Mouse (Mus musculus) v-Abl transformed pro-B cells (cell line): ENCODE data around the gene Dhx9.
"Not testable (repeated sequence)": the region's sequence is repeated elsewhere in the genome, so short reads cannot be mapped to it uniquely, and the experiment has no call there.

Experiments used
- in situ Hi-C, 2 experiments: fragments of 400-800 bp; cut with MboI; formaldehyde crosslinking; loops; one replicate each; pipeline ENCODE4 v1.15.1; 2025; ENCODE audit not compliant: unreplicated experiment in 2 of 2

The Dhx9 gene

DNA sequence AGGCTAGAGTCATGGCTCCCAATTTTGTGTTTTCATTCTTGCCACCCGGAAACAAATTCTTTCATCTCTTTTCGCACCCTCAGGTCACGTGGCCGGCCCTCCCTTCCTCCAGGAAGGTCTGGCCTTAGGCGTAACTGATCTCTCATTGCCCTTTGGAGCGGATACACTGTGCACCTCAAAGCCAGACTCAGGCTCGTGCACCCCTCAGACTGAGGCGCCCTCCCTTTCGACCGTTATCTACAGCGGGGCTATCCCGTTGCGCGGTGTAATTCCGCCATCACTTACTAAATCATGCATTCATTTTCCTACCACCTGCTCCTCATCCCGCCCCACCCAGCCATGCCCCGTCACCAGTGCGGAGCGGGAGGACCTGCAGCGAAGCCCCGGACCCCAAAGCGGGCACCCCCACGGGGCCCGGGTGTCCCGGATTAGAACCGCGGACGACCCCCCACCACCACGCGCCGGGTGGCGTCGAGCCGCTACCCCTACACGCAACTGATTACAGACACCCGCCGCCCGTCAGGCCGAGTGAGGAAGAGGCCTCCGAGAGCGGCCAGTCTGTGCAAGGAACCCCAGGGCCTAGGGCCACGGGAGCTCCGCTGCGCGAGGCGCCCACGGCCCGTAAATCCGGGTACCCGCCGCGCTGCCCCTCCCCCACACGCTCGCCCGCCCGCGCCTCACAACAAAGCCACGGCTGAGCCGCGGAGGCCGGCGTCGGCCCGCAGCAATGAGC is 527 bp downstream of the Dhx9 start:
- in situ Hi-C loops = no loop called here

DNA sequence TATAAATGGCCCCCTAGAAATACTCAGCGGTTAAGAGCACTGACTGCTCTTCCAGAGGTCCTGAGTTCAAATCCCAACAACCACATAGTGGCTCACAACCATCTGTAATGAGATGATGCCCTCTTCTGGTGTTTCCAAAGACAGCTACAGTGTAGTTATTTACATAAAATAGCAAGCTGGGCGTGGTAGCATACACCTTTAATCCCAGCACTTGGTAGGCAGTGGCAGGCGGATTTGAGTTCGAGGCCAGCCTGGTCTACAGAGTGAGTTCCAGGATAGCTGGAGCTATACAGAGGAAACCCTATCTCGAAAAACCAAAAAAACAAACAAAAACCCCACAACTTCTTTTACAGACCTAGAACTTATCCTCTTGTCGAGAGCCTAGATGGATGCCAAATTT is 1.3 kb downstream of the Dhx9 start:
- in situ Hi-C loops = not testable (repeated sequence)

DNA sequence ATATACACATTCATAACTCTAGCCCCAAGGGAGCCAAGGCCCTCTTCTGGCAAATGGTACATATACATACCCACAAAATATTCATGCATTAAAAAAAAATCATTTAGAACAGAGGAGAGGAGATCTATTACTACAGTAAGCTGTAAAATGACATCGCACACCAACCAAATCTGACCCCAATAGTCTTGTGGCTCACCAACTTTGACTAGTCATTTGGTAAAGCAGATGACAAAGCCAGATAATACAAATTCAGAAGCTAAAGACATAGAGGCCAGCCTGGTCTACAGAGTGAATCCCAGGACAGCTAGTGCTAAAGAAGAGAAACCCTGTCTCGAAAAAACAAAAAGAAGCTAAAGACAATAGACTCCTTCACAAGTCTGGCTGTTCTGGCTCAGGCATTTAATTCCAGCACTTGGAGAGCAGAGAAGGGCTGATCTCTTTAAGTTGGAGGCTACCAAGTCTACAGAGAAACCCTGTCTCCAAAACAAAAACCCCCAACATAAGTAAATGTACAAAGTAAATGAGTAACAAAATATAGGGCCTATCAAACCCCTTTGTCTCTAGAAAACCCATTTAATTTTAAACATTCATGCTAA is 2.2 kb downstream of the Dhx9 start:
- in situ Hi-C loops = no loop called here

DNA sequence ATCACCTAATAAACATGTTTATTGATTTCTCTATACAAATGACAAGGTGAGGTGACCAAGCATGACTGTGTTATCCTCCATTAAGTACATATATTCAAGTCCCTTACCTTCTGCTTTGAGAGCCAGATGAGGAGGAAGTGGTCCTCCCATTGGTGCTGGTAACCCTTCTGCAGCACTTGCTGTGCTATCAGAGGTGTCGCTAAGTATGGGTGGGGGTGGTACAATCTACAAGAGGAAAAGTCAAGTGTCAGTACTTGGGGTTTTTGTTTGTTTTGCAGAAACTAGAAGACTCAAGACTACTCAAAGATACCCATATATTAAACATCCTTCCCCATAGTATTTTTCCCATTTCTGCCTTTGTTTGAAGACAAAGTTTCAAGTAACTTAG is 6.4 kb downstream of the Dhx9 start:
- in situ Hi-C loops = no loop called here

DNA sequence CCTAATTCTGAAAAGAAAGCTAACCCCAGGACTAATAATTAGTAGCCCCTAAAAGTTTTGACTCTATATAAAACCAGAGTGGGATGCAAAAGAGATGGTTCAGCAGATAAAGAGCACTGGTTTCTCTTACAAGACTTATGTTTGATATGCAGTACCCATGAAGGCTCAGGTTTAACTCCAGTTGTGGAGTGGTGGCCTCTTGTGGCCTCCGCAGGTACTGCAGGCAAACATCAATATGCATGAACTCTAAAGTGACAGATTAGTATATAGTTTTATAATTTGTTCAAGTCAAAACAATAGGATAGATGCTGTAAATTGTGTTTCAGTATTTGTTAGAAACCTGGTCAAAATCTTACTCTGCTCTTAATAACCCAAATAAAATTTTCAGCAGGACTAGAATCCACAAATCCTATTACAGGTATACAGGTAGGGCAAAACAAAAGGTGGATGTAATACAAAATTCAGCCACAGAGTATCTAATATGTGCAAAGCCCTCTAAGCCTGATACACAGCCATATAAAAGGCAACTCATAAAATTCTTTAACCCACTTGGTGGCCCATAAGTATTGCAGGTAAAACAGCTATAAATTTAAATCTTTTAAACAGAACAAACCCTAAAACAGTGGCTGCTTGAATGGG is 7.0 kb downstream of the Dhx9 start:
- in situ Hi-C loops = no loop called here

DNA sequence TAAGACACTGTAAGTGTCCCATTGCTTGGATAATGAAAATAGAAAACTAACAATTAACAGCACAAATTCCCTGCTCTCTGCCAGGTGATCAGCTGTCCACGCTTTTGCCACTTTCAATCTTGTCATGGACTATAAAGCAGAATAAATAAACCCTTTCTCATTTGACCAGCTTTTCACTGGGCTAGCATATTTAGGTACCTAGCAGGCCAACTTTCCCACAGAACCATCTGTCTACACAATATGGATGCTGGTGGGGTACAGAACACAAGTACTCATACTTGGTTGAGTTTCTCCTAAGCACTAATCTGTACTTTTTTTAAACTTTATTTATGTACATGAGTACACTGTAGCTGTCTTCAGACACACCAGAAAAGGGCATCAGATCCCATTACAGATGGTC is 8.2 kb downstream of the Dhx9 start:
- in situ Hi-C loops = no loop called here

DNA sequence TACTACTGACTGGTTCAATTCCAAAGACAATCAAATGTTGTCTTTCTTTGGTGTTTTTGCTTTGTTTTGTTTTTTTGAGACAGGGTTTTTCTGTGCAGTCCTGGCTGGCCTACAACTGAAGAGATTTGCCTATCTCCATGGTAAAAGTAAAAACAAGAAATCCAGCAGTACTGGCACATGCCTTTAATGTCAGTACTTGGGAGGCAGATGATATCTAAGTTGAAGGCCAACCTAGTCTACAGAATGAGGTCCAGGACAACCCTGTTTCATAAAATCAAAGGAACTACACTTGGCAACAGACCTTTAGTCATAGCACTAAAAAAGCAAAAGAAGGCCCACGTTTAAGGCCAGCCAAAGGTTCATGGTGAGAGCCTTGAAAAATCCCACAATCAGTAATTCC is 25.7 kb downstream of the Dhx9 start:
- in situ Hi-C loops = loop anchor here (5.0 to 25.0 kb wide), 5 partner anchors 604 to 1674 kb away; no protein-coding TSS in a partner anchor

DNA sequence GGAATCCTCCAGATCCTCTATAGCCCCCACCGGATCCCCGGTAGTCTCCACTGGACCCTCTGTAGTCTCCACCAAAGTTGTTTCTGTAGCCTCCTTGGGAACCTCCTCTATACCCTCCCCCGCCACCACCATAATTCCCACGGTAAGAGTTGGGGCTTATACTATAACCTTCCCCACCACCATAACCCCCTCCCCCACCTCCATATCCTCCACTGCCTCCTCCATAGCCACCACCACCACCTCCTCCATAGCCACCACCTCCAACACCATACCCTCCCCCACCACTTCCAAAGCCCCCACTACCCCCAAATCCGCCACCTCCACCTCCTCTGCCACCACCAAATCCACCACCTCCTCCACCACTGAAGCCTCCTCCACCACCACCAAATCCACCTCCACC is 31.3 kb downstream of the Dhx9 start:
- in situ Hi-C loops = loop anchor here (10.0 to 25.0 kb wide), 4 partner anchors 51 to 1669 kb away; no protein-coding TSS in a partner anchor

DNA sequence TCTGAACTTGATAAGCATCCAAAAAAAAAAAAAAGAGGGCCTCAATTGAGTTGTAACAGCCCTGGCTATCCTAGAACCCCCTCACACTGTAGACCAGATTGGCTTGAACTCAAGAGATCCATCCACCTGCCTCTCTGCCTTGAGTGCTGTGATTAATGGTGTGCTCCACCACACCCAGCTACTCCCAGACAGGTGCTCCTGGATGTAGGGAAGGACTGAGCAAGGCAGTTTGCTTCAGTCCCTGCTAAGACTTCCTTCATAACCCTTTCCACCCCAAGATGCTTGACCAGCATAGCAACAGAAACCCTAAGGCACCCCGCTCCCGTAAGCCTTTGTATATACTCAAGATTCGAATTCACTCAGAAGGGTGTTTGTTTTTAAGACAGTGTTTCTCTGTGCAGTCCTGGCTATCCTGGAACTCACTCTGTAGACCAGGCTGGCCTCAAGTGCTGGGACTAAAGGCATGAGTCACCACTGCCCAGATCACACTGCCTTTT is 34.3 kb downstream of the Dhx9 start:
- in situ Hi-C loops = loop anchor here (5.0 to 25.0 kb wide), 6 partner anchors 46 to 1666 kb away; no protein-coding TSS in a partner anchor

DNA sequence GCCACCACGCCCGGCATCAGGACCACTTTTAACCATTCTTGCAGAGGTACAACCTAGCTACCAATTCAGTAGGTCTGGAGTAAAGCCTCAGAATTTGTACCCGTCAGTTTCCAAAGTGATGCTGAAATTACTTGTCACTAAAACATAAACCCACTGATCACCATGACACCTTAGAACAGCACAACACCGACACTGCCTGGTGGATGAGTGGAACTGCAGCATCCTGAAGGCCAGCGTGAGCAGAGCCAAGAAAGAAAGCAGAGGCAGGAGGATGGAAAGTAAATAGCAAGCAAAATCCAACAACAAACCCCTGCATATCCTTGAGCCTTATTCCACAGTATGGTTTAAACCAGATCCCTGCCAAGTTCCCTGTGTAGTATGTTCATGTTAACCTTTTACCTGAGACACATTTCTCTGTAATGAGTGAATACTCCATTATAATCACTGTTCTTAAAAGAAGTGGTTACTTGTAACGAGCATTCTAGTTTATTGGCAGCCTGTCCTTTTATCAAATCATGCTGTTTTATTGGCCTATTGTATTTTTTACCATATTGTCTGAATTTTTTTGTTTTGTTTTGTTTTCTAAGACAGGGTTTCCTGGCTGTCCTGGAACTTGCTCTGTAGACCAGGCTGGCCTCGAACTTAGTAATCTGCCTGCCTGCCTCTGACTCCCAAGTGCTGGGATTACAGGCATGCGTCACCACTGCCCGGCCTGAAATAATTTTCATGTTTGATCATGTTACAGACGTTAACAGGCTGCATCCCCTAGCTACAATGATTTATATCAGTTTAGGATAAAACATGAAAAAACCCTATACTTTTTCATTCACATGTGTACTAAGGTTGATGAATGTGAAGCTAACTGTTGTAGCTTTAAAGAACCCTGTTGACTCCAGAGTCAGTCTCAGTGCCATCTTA is 36.0 kb downstream of the Dhx9 start:
- in situ Hi-C loops = loop anchor here (5.0 to 25.0 kb wide), 6 partner anchors 44 to 1664 kb away; no protein-coding TSS in a partner anchor

DNA sequence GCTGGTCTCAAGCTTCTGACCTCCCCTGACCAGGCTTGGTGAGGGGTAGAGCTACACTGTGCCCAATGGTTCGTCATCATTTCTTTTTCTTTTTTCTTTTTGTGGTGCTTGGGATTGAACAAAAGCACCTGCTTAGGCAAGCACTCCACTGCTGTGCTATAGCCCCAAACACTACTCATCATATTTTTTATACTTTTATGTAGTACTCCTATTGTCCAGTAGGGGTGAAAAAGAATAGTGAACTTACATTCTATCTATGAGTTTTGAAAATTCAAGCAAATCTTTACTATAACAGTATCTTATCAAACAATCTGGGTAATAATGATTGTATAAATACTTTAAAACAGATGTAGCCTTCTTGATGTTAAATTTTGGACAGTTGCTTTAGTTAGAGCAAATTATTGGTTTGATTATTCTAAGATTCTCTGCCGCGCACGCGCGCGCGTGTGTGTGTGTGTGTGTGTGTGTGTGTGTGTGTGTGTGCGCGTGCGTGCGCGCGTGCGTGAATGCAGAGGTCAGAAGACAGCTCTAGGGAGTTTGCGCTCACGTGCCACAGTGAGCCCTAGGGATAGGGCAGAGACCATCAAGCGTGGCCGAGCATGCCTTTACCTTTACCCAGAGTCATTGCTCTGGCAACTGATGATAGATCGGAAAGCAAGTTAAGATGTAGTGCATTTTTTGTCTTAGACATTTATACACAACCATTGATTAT is 41.2 kb downstream of the Dhx9 start:
- in situ Hi-C loops = no loop called here

DNA sequence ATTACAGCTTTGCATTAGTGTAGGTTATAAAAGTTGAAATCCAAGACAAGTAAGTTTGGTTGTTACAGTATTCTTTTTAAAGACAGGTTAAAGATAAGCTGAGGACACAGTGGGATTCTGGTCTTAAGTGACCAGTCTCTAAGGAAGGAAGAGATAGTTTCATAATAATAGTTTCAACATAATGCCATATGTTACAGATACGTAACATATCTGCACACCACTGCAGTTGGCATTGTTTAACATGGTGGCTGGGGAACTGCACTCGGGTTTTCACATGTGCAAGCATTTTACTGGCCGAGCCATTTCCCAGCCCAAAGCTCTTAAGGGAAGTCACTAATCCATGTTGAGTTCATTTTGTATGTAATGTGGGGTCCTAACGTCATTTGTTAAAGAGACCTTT is 43.8 kb downstream of the Dhx9 start:
- in situ Hi-C loops = no loop called here

DNA sequence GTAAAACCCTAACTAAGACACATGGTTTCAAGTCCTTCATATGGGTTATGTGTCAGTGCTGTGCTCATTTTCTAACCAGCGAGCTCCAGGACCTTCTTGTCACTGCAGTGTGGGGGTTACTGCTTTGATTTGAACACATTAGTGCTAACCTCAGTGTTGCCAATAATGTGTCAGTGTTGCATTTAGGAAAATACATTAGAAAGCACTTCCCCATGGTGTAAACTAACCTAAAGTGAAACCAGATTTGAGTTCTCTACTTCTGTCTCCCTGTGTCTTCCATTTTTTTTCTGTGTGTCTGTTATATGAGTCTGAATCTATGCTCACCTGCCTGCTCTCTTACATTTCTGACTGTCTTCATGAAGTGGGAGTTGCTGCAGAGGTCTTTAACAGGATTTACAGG is 44.4 kb downstream of the Dhx9 start:
- in situ Hi-C loops = no loop called here

DNA sequence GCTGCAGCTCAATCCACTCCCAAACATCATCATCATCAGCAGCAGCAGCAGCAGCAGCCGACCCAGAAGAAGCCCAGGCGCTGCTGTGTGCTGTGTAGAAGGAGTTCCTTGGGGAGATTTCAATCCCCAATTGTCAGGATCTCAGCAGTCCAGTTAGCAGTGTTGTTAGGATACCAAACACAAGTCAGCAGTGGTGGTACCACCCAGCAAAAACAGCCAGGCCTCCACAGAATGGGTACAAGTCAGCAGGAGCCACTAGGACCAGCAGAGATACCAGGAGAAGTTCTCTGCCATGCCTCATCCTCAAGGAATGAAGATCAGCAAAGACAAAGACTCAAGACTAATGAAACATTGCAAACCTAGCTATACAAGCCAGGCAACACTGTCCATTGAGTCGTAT is 45.8 kb downstream of the Dhx9 start:
- in situ Hi-C loops = no loop called here

DNA sequence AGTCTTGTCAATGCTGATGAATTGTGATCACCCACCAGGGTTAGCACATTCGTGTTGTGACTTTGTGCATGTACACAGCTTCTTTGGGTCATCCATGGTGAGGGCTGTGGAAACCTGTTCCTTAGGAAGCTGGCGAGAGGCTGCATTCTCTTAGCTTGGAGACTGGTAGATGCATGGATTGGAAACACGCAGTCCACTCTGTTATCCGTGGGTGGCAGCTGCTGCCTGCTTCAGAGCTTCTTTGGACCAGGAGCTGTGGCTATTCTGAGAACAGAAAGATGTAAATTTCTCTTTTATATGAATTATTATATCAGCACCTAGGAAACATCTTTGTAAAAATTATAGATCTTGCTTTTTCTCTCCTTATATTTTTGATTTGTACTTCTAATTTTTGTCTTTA is 46.7 kb downstream of the Dhx9 start:
- in situ Hi-C loops = no loop called here

DNA sequence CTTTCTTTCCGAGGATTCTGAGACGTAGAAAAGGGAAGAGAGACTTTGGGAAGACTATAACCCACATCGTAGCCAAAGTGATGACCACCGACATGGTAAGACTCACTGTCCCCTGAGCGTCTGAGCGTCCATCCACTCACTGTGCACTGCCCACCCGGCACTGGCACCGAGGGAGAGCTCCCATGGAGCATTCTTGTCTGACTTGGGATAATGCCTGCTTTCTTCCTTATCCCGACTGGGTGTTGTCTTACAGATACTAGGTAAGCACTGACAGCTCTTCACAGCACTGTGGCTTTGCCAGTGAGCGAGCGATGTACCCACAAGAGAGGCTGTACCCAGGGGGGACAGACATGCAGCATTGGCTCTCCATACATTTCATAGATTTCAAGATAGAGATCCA is 49.9 kb downstream of the Dhx9 start:
- in situ Hi-C loops = no loop called here

DNA sequence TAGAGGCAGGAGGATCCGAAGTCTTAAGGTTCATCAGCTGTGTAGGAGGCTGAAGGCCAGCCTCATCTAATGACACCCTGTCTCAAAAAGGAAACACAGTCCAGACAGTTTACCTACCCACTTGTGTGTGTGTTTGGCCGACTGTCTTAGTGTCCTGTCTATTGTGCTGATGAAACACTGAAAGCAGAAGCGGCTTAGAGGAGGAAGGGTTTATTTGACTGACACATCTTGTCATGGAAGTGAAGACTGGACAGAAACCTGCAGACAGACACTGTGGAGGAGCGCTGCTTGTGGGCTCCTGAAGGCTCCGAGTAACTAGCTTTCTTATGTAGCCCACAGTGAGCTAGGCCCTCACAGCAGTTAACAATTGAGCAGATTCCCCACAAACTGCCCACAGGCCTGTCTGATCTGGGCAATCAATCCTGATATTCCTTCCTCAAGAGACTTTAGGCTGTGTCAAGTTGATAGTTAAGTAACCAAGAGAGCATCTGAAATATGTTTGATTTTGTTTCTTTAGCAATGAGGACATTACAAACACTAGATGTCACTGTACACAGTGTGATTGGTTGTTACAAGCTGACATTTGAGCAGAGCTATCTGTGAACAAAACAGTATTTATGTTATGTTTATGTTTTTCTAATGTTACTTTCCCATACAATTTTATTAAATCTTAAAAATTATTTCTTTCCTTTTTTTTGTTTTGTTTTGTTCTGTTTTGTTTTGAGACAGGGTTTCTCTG is 53.4 kb downstream of the Dhx9 start:
- in situ Hi-C loops = no loop called here

DNA sequence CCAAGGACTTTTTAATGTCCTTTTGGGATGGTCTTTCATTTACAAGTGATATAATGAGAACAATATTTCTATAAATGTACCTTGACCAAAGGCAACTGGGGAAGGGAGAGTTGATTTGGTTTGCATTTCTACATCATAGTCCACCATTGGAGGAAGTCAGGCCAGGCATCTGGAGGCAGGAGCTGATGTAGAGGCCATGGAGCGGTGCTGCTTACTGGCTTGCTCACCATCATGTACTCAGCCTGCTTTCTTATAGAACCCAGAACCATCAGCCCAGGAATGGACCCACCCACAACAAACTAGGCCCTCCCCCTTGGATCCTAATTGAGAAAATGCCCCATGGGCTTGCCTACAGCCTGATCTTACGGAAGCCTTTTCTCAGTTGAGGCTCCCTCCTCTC is 55.1 kb downstream of the Dhx9 start:
- in situ Hi-C loops = no loop called here

DNA sequence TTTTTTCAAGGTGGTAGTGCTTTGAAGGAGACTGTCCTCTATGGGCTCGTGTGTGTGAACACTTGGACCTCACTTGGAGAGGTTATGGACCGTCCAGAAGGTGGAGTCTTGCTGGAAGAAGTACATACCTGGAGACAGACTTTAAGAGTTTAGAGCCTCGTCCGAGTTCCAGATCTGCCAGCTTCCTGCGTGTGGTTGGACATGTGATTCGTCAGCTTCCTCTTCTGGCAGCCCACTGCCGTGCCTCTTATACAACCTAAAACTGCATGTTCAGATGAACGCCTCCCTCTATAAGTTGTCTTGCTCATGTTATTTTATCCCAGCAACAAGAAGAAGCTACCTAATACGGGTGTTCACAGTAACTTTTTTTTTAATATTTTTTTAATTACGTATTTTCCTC is 55.8 kb downstream of the Dhx9 start:
- in situ Hi-C loops = no loop called here
